Mouse (Mus musculus) left cerebral cortex, adult 18-20 months (tissue): ENCODE measurements around the gene Tmem208. TPM values are rescaled to one million over a fixed set of nuclear protein-coding genes. Genes with fewer than 3 reads are reported as not detected.

Source experiments
- DNase-seq, 2 experiments: peaks; one replicate each; pipeline ENCODE4 v3.0.0; 2021 to 2022; ENCODE audit warnings: low spot score in 2 of 2, mixed read lengths in 1 of 2
- microRNA-seq, 2 experiments: library from miRNA; unstranded; fragments of <30 nt; microRNA quantifications; one replicate each; pipeline ENCODE4 v1.2.0; 2021
- total RNA-seq, 2 experiments: library from RNA; stranded (reverse); gene quantifications; 2 replicates each; pipeline ENCODE4 v1.2.3; 2021

The Tmem208 gene
- total RNA-seq, 2 experiments from 2014 or later = 37.1 to 37.4 TPM

DNA sequence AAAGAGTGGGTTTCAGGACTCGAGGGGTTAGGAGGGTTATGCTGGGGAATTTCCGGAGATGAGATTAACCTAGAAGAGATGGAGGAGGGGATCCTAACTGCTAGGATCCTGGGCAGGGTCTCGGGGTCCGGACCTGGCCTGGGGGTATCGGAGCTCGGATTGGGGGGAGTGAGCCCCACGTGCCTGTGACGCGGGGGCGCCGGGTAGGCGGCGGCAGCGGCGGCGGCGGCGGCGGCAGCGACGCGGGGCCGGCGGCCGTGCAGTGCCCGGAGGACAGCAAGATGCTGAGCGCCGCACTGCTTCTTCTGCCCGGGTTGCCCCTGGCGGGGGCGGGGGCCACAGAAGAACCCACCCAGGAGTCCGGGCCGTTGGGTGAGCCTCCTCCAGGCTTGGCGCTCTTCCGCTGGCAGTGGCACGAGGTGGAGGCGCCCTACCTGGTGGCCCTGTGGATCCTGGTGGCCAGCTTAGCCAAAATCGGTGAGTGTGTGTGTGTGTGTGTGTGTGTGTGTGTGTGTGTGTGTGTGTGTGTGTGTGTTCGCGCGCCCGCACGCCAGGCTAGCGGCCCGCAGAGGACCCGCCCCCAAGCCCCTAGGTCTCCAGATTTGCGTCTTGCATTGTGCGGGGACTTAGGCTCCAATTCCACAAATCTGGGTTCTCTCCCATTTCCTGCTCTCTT, 23.1 kb downstream of the Tmem208 start:
- peak; percentile 25 to 43 for DNase-seq

GRCm38 (mm10) chr8:105350186-105350585, 24.0 kb downstream of the Tmem208 start:
- peak in 1 of 2 experiments; percentile 18 for DNase-seq

GRCm38 (mm10) chr8:105353583-105354135, 27.5 kb downstream of the Tmem208 start:
- no peak for DNase-seq

GRCm38 (mm10) chr8:105354549-105354948, 28.4 kb downstream of the Tmem208 start:
- no peak for DNase-seq

GRCm38 (mm10) chr8:105355179-105356024, 29.2 kb downstream of the Tmem208 start:
- DNase-seq = no peak

DNA sequence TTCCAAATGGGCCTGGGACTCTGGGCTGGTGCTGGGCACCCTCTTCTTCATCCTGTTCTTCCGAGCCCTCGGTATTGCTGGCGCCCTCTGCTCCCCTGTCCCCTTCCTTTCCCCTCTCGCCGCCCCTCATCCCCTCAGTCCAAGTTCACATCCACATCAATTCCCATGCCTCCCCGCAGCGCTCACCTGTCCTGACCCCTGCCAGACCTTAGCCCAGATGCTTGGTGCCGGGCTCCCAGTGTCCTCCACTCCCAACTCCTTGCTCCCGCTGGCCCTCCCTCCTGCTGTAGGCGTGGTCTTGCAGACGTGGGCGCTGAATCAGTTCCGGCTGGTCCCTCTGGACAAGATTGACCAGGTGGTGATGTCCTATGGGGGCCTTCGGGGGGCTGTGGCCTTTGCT, 30.5 kb downstream of the Tmem208 start:
- no peak for DNase-seq

- DNase-seq = no peak
These were observed 33.1 kb downstream of the Tmem208 start for GRCm38 (mm10) chr8:105359208-105359607.

DNA sequence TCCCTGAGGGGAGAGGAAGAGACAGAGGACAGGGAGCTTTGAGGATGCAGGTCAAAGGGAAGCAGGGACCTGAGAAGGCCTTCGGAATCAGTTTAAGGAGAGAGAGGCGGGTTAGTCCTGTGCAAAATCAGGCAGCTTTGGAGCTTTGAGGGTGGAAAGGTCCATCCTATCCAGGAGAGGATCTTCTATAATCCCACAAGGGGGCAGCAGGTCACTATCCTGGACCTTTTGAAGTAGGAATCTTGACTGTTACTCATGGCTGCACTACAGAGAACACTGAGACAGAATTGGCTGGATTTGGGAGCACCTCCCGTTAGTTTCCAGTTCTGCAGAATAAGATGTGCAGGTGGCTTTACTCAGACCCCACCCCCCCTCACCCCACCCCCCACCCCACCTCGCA, 33.5 kb downstream of the Tmem208 start:
- DNase-seq = no peak

DNA sequence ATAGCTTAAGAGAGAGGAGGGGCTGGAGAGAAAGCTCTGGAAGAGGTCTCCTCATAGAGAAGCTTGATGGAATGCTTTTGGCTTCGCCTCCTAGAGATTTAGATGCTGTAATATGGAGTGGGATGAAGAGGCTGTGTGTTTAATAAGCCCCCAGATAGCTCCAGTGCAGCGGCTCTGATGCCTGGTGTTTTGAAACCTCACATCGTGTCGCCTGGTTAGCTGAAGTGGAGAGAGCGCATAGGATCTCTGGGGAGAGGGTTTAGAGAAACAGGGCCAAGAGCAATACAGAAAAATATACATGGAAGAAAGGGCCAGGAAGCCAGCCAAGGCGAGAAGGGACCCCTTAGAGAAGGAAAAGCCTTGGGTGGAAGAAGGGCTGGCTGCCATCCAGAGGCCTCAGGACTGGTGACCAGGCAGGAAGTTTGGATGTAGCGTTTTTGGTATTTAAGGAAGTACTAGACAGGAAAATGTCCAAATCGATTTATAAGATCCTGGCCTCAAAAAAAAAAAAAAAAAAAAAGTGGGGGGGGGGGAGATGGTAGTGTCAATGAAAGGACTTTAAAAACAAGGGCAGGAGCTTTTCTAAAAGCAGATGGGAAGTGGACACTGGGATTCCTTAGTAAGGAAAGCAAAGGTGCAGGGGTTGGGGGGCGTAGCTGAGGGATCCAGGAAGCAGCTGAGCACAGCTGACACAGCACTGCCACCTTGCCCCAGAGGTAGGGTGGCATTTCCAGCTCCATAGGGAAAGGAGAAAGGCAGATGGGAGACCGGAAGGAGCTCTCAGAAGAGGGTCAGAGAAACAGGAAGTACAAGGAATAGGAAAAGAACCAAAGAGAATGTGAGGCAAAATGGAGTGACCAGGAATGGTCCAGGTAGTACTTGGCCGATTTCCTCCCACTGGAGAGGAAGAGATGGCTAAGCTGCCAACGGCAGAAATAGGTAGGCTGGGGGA, 35.9 kb downstream of the Tmem208 start:
- DNase-seq = no peak

DNA sequence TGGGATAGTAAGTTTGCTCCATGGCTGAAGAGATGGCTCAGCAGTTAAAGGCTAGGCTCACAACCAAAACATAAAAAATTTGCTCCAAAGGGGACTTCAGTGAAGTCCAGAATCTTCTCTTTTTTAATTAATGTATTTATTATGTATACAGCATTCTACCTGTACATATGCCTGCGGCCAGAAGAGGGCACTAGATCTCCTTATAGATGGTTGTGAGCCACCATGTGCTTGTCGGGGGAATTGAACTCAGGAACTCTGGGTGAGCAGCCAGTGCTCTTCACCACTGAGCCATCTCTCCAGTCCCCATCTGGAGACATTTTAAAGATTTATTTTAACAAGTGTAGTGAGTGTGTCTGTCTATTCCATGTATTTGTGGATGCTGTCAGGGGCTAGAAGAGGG, 41.0 kb downstream of the Tmem208 start:
- DNase-seq = no peak

- no peak for DNase-seq
These were observed 46.3 kb downstream of the Tmem208 start for GRCm38 (mm10) chr8:105372473-105372872.

DNA sequence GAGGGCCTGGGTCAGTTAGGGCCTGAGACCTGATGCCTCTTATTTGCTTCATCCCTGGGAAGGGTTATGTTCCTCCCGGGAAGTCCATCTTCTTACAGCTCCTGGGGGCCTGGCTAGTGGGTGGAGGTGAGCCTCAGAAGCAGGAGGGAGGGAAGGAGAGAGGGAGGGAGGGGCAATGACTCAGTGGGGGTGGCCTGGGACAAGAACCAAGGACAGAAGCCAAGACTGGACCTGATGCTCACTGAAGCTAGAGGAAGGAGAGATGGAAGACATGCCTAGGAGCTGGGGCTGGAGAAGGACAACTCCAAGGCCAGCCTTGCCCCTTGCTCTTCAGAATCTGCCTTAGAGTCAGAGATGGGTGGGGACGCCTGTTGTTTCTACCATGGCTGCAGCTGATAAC, 46.9 kb downstream of the Tmem208 start, which contains the start of gene Plekhg4:
Gene Plekhg4 (plus strand): TSS at position 243 of the 400 bp plus-strand sequence.
- no peak for DNase-seq

DNA sequence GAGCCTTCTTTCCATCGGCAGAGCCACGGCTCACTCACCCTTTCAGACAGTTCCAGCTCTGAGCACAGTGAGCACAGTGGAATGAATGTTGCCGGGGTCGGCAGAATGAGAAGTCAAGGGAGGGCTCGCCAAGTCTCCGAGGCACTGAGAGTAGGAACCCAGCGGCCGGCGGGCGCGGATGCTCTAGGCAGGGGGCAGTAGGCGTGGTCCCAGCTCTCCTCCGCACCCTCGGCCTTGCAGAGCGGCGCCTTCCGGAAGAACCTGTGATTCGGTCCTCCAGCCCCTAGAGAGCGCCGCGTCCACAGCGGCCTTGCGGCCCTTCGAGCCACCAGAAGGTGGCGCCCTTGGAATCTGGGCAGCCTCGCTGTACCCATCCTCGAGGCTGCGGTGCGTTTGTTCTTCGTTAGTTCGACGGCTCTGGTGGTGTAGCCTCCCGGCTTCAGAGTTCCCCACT, 48.4 kb downstream of the Tmem208 start:
- DNase-seq = no peak

GRCm38 (mm10) chr8:105378673-105379072, 52.5 kb downstream of the Tmem208 start:
- no peak for DNase-seq

DNA sequence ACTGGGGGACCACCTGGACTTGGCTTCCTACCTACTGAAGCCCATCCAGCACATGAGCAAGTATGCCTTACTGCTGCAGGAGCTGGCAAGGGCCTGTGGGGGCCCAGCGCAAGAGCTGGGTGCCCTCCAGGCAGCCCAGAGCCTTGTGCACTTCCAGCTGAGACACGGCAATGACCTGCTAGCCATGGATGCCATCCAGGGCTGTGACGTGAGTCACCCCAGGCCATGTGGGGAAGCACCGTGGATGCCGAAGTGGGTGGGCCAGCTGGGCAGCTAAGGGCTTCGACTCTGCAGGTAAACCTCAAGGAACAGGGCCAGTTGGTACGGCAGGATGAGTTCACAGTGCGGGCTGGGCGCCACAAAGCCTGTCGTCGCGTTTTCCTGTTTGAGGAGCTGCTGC, 54.2 kb downstream of the Tmem208 start:
- DNase-seq = no peak

GRCm38 (mm10) chr8:105384070-105384469, 57.9 kb downstream of the Tmem208 start:
- no peak for DNase-seq

Small RNA genes within 50 kb of the gene (microRNA-seq; reads per million reads assigned to microRNA genes)
- gene Gm27320 (0 reads per million in 2 experiments), gene Mir328 (13,625 to 17,417 reads per million in 2 experiments)

Other genes starting within 250 kb of the Tmem208 start
- gene Ces3b, start 242.6 kb upstream of the Tmem208 start, total RNA-seq = not detected
- gene Ces4a, start 194.6 kb upstream of the Tmem208 start, total RNA-seq = not detected
- 10 to 100 TPM; 19.4 to 24.7 TPM for gene Cbfb, start 155.7 kb upstream of the Tmem208 start, total RNA-seq
- gene D230025D16Rik, start 101.2 kb upstream of the Tmem208 start, total RNA-seq = 10 to 100 TPM; 37.0 to 40.0 TPM
- gene B3gnt9, start 71.2 kb upstream of the Tmem208 start, total RNA-seq = 1 to 10 TPM; 3.0 to 3.5 TPM
- 1 to 10 TPM; 7.6 to 8.9 TPM for gene Tradd, start 61.7 kb upstream of the Tmem208 start, total RNA-seq
- 1 to 10 TPM; 1.1 to 1.6 TPM for gene Fbxl8, start 61.7 kb upstream of the Tmem208 start, total RNA-seq
- 10 to 100 TPM; 25.6 to 26.5 TPM for gene Hsf4, start 56.6 kb upstream of the Tmem208 start, total RNA-seq
- gene Nol3, start 50.2 kb upstream of the Tmem208 start, total RNA-seq = 10 to 100 TPM in 1 of 2 experiments, 1 to 10 TPM in 1; 9.4 to 10.8 TPM
- 10 to 100 TPM; 22.3 to 27.9 TPM for gene 4931428F04Rik, start 36.5 kb upstream of the Tmem208 start, total RNA-seq
- gene Exoc3l, start 30.3 kb upstream of the Tmem208 start, total RNA-seq = 1 to 10 TPM; 1.6 TPM
- 10 to 100 TPM; 37.6 to 39.1 TPM for gene E2f4, start 28.7 kb upstream of the Tmem208 start, total RNA-seq
- 1 to 10 TPM; 1.4 to 1.8 TPM for gene Elmo3, start 20.8 kb upstream of the Tmem208 start, total RNA-seq
- gene Lrrc29, start 76 bp upstream of the Tmem208 start, total RNA-seq = 1 to 10 TPM; 4.5 to 4.8 TPM
- gene Fhod1, start 21.6 kb downstream of the Tmem208 start, total RNA-seq = 1 to 10 TPM; 3.1 to 3.3 TPM
- 10 to 100 TPM; 31.1 to 35.6 TPM for gene Slc9a5, start 22.5 kb downstream of the Tmem208 start, total RNA-seq
- 1 to 10 TPM; 2.1 to 2.2 TPM for gene Plekhg4, start 46.9 kb downstream of the Tmem208 start, total RNA-seq
- gene Kctd19, start 87.1 kb downstream of the Tmem208 start, total RNA-seq = not detected
- under 1 TPM; 0.19 to 0.42 TPM for gene Lrrc36, start 87.2 kb downstream of the Tmem208 start, total RNA-seq
- gene Tppp3, start 145.2 kb downstream of the Tmem208 start, total RNA-seq = 10 to 100 TPM; 47.0 to 48.3 TPM
- 10 to 100 TPM; 41.8 to 42.5 TPM for gene Zdhhc1, start 170.5 kb downstream of the Tmem208 start, total RNA-seq
- not detected for gene Hsd11b2, start 192.4 kb downstream of the Tmem208 start, total RNA-seq
- gene Atp6v0d1, start 239.7 kb downstream of the Tmem208 start, total RNA-seq = 100 to 1,000 TPM; 306 to 326 TPM